Mouse (Mus musculus): ENCODE measurements around the gene Rfx1. TPM values are rescaled to one million over a fixed set of nuclear protein-coding genes. Genes with fewer than 3 reads are reported as not detected.

The Rfx1 gene
- total and polyA plus RNA-seq, 3 experiments: 8.8 to 11.0 (median 9.5) TPM

GRCm38 (mm10) chr8:84023631-84024030 is 43.0 kb upstream of the Rfx1 start:
- Histone ChIP-seq H3K4me3 (peak overlapping the region; percentile 13; the same call in 1 of the 2 replicates), H3K36me3 (ENCODE audit: control insufficient read depth, insufficient read depth, low read length) (peaks cover 4% of the 10 kb centered on the region; the same call in 1 of the 2 replicates), H3K9ac (ENCODE audit: low read depth, low read length) (no peak overlapping the region), H3K79me2 (replicated peaks; ENCODE audit: control insufficient read depth, insufficient read depth, low read length) (no peaks in the 10 kb centered on the region), H3K27ac (peak overlapping the region; percentile 67), H3K27me3 (ENCODE audit: control insufficient read depth, insufficient read depth, low read length) (no peaks in the 10 kb centered on the region; the same call in 1 of the 2 replicates), H3K4me1 (ENCODE audit: control insufficient read depth, insufficient read depth, low read length) (peaks cover 9% of the 10 kb centered on the region)
- intact Hi-C loops (cut with DNase I): loop anchor here (2.0 kb wide), 1 partner anchor 13 kb away; no protein-coding TSS in a partner anchor
- TF ChIP-seq POLR2A (IDR thresholded peaks at IDR 0.05; ENCODE audit: insufficient read depth, low read depth, low read length) (no peak), EP300 (IDR thresholded peaks at IDR 0.05; ENCODE audit: insufficient read depth, low read depth, low read length) (no peak), CTCF (IDR thresholded peaks at IDR 0.05) (no peak)
- DNase-seq: no peak
- WGBS: 37% methylated on average over 1 of the region's 1 CpGs

DNA sequence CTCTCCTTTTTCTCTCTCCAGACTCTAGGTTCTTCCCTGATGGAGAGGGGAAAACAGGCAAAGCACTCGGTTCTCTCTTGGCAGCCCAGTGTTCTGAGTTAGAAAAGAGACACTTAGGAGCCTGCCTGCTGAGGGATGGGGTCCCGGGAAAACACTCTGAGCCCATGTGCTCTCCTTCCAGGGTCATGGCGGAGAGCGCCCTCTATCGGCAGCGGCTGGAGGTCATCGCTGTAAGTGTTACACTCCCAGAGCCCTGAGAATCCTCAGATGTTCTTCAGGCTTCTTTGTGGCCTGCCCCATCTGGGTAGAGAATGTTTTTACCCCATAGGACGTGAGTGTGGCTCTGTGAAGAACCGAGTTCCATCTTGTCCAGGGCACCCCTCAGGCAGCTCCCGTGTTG is 42.5 kb upstream of the Rfx1 start:
- 28% methylated on average over 10 of the region's 10 CpGs for WGBS
- peak; percentile 43 to 62 for DNase-seq
- intact Hi-C loops (cut with DNase I): loop anchor here (2.0 kb wide), 1 partner anchor 13 kb away; no protein-coding TSS in a partner anchor
- Histone ChIP-seq H3K79me2 (replicated peaks; ENCODE audit: control insufficient read depth, insufficient read depth, low read length) (no peaks in the 10 kb centered on the region), H3K27me3 (ENCODE audit: control insufficient read depth, insufficient read depth, low read length) (no peaks in the 10 kb centered on the region; the same call in 1 of the 2 replicates), H3K4me3 (no peak overlapping the region), H3K4me1 (ENCODE audit: control insufficient read depth, insufficient read depth, low read length) (peaks cover 9% of the 10 kb centered on the region), H3K9ac (ENCODE audit: low read depth, low read length) (no peak overlapping the region), H3K27ac (no peak overlapping the region), H3K36me3 (ENCODE audit: control insufficient read depth, insufficient read depth, low read length) (peaks cover 4% of the 10 kb centered on the region; the same call in 1 of the 2 replicates)
- TF ChIP-seq POLR2A (IDR thresholded peaks at IDR 0.05; ENCODE audit: insufficient read depth, low read depth, low read length) (no peak), CTCF (IDR thresholded peaks at IDR 0.05) (peak; percentile 72), EP300 (IDR thresholded peaks at IDR 0.05; ENCODE audit: insufficient read depth, low read depth, low read length) (no peak)

DNA sequence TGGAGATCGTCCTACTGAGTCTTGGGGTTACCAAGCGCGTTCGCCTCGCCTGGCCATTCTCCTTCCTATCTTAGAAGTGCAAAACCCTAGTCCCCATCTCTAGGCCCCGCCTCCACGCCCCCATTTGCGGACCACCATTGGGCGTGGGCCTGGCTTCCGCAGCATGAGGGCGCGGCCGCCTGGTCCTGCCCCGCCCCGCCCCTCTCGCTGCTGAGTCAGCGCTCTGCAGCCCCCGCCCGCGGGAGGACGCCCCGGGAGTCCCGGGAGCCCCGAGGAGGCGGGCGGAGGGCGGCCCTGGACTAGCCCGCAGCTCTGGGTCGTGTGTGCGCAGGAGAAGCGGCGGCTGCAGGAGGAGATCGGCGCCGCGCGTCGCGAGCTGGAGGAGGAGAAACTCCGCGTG is 40.8 kb upstream of the Rfx1 start:
- no peak for TF ChIP-seq CTCF (IDR thresholded peaks at IDR 0.05)
- TF ChIP-seq EP300 (IDR thresholded peaks at IDR 0.05; ENCODE audit: insufficient read depth, low read depth, low read length): no peak
- TF ChIP-seq POLR2A (IDR thresholded peaks at IDR 0.05; ENCODE audit: insufficient read depth, low read depth, low read length): no peak
- Histone ChIP-seq H3K9ac (ENCODE audit: low read depth, low read length) (peak overlapping the region; percentile 21; the same call in 1 of the 2 replicates), H3K27ac (no peak overlapping the region), H3K79me2 (replicated peaks; ENCODE audit: control insufficient read depth, insufficient read depth, low read length) (no peaks in the 10 kb centered on the region), H3K36me3 (ENCODE audit: control insufficient read depth, insufficient read depth, low read length) (peaks cover 4% of the 10 kb centered on the region; the same call in 1 of the 2 replicates), H3K4me1 (ENCODE audit: control insufficient read depth, insufficient read depth, low read length) (peaks cover 9% of the 10 kb centered on the region), H3K27me3 (ENCODE audit: control insufficient read depth, insufficient read depth, low read length) (no peaks in the 10 kb centered on the region; the same call in 1 of the 2 replicates), H3K4me3 (peak overlapping the region; percentile 37)
- 4% methylated on average over 41 of the region's 41 CpGs for WGBS
- intact Hi-C loops (cut with DNase I): loop anchor here (2.0 kb wide), 1 partner anchor 15 kb away; no protein-coding TSS in a partner anchor
- peak; percentile 43 to 62 for DNase-seq

- no peak overlapping the region for H3K4me3 ChIP-seq
- no peaks in the 10 kb centered on the region for H3K79me2 ChIP-seq (replicated peaks; ENCODE audit: control insufficient read depth, insufficient read depth, low read length)
- intact Hi-C loops (cut with DNase I): no loop called here
- H3K9ac ChIP-seq (ENCODE audit: low read depth, low read length): no peak overlapping the region
- peaks cover 4% of the 10 kb centered on the region; the same call in 1 of the 2 replicates for H3K36me3 ChIP-seq (ENCODE audit: control insufficient read depth, insufficient read depth, low read length)
- TF ChIP-seq CTCF (IDR thresholded peaks at IDR 0.05) (no peak), EP300 (IDR thresholded peaks at IDR 0.05; ENCODE audit: insufficient read depth, low read depth, low read length) (no peak), POLR2A (IDR thresholded peaks at IDR 0.05; ENCODE audit: insufficient read depth, low read depth, low read length) (no peak)
- DNase-seq: no peak
- H3K4me1 ChIP-seq (ENCODE audit: control insufficient read depth, insufficient read depth, low read length): peaks cover 9% of the 10 kb centered on the region
- no peak overlapping the region for H3K27ac ChIP-seq
- H3K27me3 ChIP-seq (ENCODE audit: control insufficient read depth, insufficient read depth, low read length): no peaks in the 10 kb centered on the region
- 14% methylated on average over 10 of the region's 10 CpGs for WGBS
Observed at GRCm38 (mm10) chr8:84027449-84027848, 39.2 kb upstream of the Rfx1 start.

DNA sequence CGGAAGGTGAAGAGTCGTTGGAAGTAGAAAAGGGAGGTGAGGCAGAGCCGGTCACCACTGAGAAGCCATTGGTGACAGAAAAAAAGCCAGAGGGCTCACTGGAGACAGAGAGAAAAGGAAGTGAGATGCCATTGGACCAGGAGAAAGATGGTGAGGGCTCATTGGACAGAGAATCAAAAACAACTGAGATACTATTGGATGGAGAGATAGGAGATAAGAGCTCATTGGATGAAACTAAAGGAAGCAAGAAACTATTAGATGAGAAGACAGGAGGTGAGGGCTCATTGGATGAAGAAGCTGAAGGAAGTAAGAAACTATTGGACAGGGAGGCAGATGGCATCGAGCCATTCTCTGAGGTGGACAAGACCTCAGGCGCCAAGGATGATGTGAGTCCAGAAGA is 37.4 kb upstream of the Rfx1 start:
- WGBS: 81% methylated on average over 5 of the region's 5 CpGs
- intact Hi-C loops (cut with DNase I): no loop called here
- TF ChIP-seq EP300 (IDR thresholded peaks at IDR 0.05; ENCODE audit: insufficient read depth, low read depth, low read length) (no peak), POLR2A (IDR thresholded peaks at IDR 0.05; ENCODE audit: insufficient read depth, low read depth, low read length) (no peak), CTCF (IDR thresholded peaks at IDR 0.05) (no peak)
- Histone ChIP-seq H3K4me3 (no peak overlapping the region), H3K4me1 (ENCODE audit: control insufficient read depth, insufficient read depth, low read length) (no peaks in the 10 kb centered on the region), H3K36me3 (ENCODE audit: control insufficient read depth, insufficient read depth, low read length) (no peaks in the 10 kb centered on the region), H3K9ac (ENCODE audit: low read depth, low read length) (no peak overlapping the region), H3K27ac (no peak overlapping the region), H3K79me2 (replicated peaks; ENCODE audit: control insufficient read depth, insufficient read depth, low read length) (no peaks in the 10 kb centered on the region), H3K27me3 (ENCODE audit: control insufficient read depth, insufficient read depth, low read length) (no peaks in the 10 kb centered on the region)
- DNase-seq: no peak

GRCm38 (mm10) chr8:84032777-84033176 is 33.9 kb upstream of the Rfx1 start:
- H3K36me3 ChIP-seq (ENCODE audit: control insufficient read depth, insufficient read depth, low read length): no peaks in the 10 kb centered on the region
- no peaks in the 10 kb centered on the region for H3K27me3 ChIP-seq (ENCODE audit: control insufficient read depth, insufficient read depth, low read length)
- H3K79me2 ChIP-seq (replicated peaks; ENCODE audit: control insufficient read depth, insufficient read depth, low read length): no peaks in the 10 kb centered on the region
- H3K9ac ChIP-seq (ENCODE audit: low read depth, low read length): no peak overlapping the region
- 79% methylated on average over 4 of the region's 4 CpGs for WGBS
- DNase-seq: no peak
- peaks cover under 1% of the 10 kb centered on the region; the same call in 1 of the 2 replicates for H3K4me1 ChIP-seq (ENCODE audit: control insufficient read depth, insufficient read depth, low read length)
- intact Hi-C loops (cut with DNase I): no loop called here
- H3K27ac ChIP-seq: no peak overlapping the region
- TF ChIP-seq CTCF (IDR thresholded peaks at IDR 0.05) (no peak), POLR2A (IDR thresholded peaks at IDR 0.05; ENCODE audit: insufficient read depth, low read depth, low read length) (no peak), EP300 (IDR thresholded peaks at IDR 0.05; ENCODE audit: insufficient read depth, low read depth, low read length) (no peak)
- H3K4me3 ChIP-seq: no peak overlapping the region

All from heart, adult 2 months (tissue).